Mouse (Mus musculus) forebrain, postnatal 0 days (tissue): ENCODE results near the gene Casz1. TPM values are rescaled to one million over a fixed set of nuclear protein-coding genes. Genes with fewer than 3 reads are reported as not detected.

Source experiments
- ATAC-seq: fragments of 200-750 bp; cut with Nextera tagmentation; 2 replicates; pipeline ENCODE4 v1.8.0; 2017; ENCODE audit warnings: mild to moderate bottlenecking, moderate library complexity
- DNase-seq: peaks from one replicate; pipeline ENCODE4 v3.0.0-alpha.2; 2015
- H3K27ac ChIP-seq: fragments of 300-500 bp; sonication (generic); 2 replicates; pipeline ENCODE4 v1.5.1; 2014; ENCODE audit warnings: low read depth, mild to moderate bottlenecking, antibody characterized with exemption, low read length, moderate library complexity, mixed read lengths
- H3K27me3 ChIP-seq: fragments of 300-500 bp; sonication (generic); 2 replicates; pipeline ENCODE4 v1.6.1; 2014; ENCODE audit warnings: mild to moderate bottlenecking, low read length, mixed read lengths; ENCODE audit not compliant: insufficient read depth
- H3K36me3 ChIP-seq: fragments of 300-500 bp; sonication (generic); 2 replicates; pipeline ENCODE4 v1.6.1; 2014; ENCODE audit warnings: mild to moderate bottlenecking, moderate library complexity; ENCODE audit not compliant: insufficient read depth
- H3K4me1 ChIP-seq: fragments of 300-500 bp; sonication (generic); 2 replicates; pipeline ENCODE4 v1.6.1; 2014; ENCODE audit warnings: antibody characterized with exemption; ENCODE audit not compliant: insufficient read depth
- H3K4me2 ChIP-seq: fragments of 300-500 bp; sonication (generic); 2 replicates; pipeline ENCODE4 v1.6.1; 2014; ENCODE audit warnings: low read depth, mild to moderate bottlenecking, moderate library complexity
- H3K4me3 ChIP-seq: fragments of 300-500 bp; sonication (generic); 2 replicates; pipeline ENCODE4 v1.5.1; 2014; ENCODE audit warnings: low read depth, low read length, mixed read lengths
- H3K9ac ChIP-seq: fragments of 300-500 bp; sonication (generic); 2 replicates; pipeline ENCODE4 v1.6.1; 2014; ENCODE audit warnings: mild to moderate bottlenecking
- H3K9me3 ChIP-seq: fragments of 300-500 bp; sonication (generic); 2 replicates; pipeline ENCODE4 v1.6.1; 2016; ENCODE audit warnings: low read length
- CTCF ChIP-seq: sonication (generic); IDR thresholded peaks from 2 replicates; pipeline ENCODE4 v1.5.1; 2016; ENCODE audit warnings: antibody characterized with exemption, control low read depth, low read depth
- WGBS: fragments of 180-500 bp; shearing (Covaris S2); extraction: QIAGEN DNeasy Blood & Tissue Kit; methylation state at CpG from one replicate; pipeline ENCODE4 v1.1.7; 2014; 5-methylcytosine and 5-hydroxymethylcytosine counted together
- polyA plus RNA-seq: library from polyadenylated mRNA; unstranded; fragments of >200 nt; fragmentation: Nextera tagmentation; extraction: Ambion mirVana; gene quantifications from 2 replicates; pipeline ENCODE4 v1.2.1, GENCODE M21; 2015
- total RNA-seq: library from RNA; depleted of rRNA; stranded (reverse); fragments of >200 nt; gene quantifications from 2 replicates; pipeline ENCODE4 v1.2.3, GENCODE M21; 2014; rRNA removed

Casz1 gene
- total and polyA plus RNA-seq, 2 experiments from 2014 or later, result 1.1 to 3.1 TPM

GRCm38 (mm10) chr4:149002441-149003093 lies 198.3 kb downstream of the Casz1 start:
- Histone ChIP-seq H3K9ac (no peak overlapping the region), H3K36me3 (no peaks in the 10 kb centered on the region), H3K4me3 (no peak overlapping the region), H3K27me3 (no peaks in the 10 kb centered on the region), H3K27ac (no peak overlapping the region), H3K4me2 (no peak overlapping the region), H3K9me3 (no peaks in the 10 kb centered on the region), H3K4me1 (no peaks in the 10 kb centered on the region)
- no peak for ATAC-seq
- no peak for DNase-seq
- 92% methylated on average over 11 of the region's 11 CpGs for WGBS
- TF ChIP-seq CTCF, result no peak

Other genes with a start within 250 kb of the Casz1 start
- gene Exosc10, start 246.0 kb upstream of the Casz1 start, total RNA-seq, result 70.4 and 80.0 TPM in 2 replicates
- 75.3 and 76.8 TPM in 2 replicates for gene Exosc10, start 246.0 kb upstream of the Casz1 start, polyA plus RNA-seq
- gene Srm, start 212.9 kb upstream of the Casz1 start, total RNA-seq, result 59.9 and 60.3 TPM in 2 replicates
- gene Srm, start 212.9 kb upstream of the Casz1 start, polyA plus RNA-seq, result 199 and 232 TPM in 2 replicates
- 0.24 TPM in 1 of 2 replicates, not detected in the other for gene Masp2, start 201.9 kb upstream of the Casz1 start, total RNA-seq
- gene Masp2, start 201.9 kb upstream of the Casz1 start, polyA plus RNA-seq, result 0.26 TPM in 1 of 2 replicates, not detected in the other
- gene Tardbp, start 177.4 kb upstream of the Casz1 start, total RNA-seq, result 107 and 159 TPM in 2 replicates
- gene Tardbp, start 177.4 kb upstream of the Casz1 start, polyA plus RNA-seq, result 101 and 104 TPM in 2 replicates
- not detected in 2 replicates for gene Gm572, start 161.1 kb upstream of the Casz1 start, total RNA-seq
- gene Gm572, start 161.1 kb upstream of the Casz1 start, polyA plus RNA-seq, result not detected in 2 replicates